Mouse (Mus musculus): Measurements from ENCODE around the gene Erg28. TPM values are rescaled to one million over a fixed set of nuclear protein-coding genes. Genes with fewer than 3 reads are reported as not detected.

Gene Erg28
- total RNA-seq, 2 experiments from 2014 or later: 41.3 to 44.4 TPM

DNA sequence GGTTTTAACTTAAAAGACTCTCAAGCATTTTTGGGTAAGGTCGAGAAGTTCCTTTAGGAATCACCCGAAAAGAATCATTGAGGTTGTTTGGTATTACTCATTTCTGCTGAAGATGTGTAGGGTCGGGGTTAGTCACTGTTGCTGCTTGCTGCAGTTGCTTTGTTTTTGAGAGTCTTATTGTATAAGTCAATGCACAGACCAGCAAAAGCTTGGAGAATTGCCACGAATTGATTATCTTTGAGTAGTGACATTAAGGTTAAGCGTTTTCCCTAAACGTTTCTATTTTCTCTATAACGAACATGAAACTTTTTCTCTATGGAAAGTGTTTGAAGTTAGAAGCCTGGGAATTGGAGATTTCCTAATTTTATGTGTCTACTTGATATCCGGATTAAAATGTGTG lies 1.0 kb upstream of the Erg28 start:
- DNase-seq (ENCODE audit: low spot score in 2 of 2): no peak

DNA sequence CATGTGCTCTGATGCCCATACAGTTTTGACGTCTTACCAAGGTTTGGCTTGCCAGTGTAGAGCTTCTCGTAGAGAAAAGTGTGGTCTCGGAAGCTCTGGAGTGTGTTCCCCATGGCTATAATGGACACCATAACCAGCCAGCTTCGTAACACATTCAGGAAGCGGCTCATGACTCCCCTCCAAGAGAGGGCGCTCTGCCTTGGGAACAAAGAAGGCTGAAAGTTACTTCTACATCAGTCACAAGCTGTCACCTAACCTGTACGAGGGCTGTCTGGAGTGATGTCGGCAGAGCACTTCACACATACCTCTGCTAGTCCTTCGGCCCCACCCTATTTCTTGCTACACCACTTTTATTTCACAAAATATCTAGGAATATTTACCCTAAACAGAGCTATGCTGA lies 2.3 kb downstream of the Erg28 start:
- DNase-seq (ENCODE audit: low spot score in 2 of 2): no peak

DNA sequence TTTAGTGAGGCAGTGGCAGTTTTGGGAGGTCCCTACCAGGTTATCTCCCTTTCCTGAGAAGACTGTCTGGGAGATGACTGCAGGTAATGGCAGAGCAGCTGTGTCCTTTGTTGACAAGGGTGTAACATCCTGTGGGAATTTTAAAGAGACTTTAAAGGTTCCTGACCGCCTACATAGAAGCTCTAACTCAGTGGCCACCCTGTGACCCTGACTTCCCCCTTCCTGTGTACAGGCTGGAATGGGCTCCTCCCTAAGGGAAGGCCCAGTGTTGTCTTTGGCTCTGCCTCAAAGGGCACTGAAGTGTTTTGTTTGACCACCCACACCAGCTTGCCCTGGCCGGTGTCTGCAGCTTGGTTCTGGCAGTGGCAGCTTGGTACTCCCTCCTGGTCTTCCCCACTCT lies 10.8 kb downstream of the Erg28 start:
- peak in 1 of 2 experiments; percentile 25 for DNase-seq (ENCODE audit: low spot score in 2 of 2)

DNA sequence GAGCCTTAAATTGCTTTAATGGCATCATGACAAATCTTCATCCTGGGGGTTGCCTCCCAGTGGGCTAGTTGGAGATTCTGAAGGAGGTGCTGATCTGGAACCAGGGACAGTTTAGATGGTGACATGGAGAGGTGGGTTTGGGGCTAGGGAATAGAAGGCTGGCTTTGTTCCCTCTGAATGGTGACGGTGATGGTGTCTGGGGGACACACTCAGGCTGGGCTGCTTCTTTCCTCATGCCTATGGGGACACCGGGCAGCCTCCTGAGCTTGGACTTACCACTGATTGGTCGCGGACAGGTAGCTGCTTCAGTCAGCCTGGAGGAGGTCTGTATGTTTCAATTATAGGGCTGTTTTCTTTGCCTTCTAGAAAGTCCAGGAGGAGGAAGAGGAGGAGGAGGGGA lies 12.7 kb downstream of the Erg28 start:
- no peak for DNase-seq (ENCODE audit: low spot score in 2 of 2)

DNA sequence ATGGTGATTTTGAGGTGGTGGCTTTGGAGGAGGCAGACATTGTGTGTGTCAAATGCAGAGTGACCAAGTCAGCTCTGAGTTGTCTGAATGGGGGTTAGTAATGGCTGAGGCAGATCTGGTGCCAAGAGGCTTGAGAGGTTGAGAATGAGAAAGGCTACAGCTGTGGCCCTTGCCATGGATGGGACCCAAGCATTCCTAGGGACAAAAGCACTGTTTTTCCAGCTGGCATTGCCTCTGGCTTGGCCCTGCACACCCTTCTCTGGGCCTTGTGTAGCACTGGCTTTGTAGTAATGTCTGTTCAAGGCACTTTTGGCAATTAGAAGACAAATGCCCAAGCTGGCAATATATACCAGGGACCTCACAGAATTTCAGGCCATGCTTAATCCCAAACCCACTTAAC lies 13.4 kb downstream of the Erg28 start:
- DNase-seq (ENCODE audit: low spot score in 2 of 2): no peak

DNA sequence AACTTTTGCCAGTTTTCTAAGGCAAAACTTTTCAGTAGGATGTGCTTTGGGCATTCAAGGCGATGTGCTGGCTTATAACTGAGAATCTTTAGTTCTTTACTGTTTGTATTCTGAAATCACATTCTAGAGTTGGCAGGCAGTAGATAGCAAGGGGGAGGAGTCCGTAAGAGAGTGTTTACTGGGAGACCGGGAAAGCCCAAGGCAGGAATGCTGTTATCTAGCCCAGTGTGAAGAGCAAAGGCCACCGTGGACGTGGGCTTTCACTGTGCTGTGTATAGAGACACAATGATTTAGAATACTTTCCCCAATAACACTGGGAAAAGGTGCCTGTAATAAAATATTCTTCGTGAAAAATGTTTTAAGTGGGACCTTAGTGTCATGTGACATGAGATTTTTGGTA lies 14.6 kb downstream of the Erg28 start:
- DNase-seq (ENCODE audit: low spot score in 2 of 2): no peak

DNA sequence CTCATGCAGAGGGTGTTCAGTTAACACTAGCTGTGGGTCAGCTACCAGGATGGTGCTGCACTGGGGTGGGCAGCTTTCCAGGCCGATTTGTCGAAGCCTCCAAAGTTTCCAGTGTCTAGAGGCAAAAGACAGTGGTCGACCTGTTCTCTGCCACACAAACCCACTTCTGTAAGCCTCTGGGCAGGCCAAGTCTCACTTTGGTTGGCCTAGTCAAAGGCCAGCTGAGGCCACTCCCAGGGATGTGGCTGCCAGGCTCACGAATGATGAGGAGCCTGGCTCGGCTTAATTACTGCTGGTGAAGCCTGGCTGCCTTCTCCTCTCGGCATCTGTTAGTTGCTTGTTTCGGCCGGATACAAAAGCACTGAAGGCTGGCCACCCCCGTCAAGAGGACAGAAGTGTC lies 24.3 kb downstream of the Erg28 start:
- no peak for DNase-seq (ENCODE audit: low spot score in 2 of 2)

DNA sequence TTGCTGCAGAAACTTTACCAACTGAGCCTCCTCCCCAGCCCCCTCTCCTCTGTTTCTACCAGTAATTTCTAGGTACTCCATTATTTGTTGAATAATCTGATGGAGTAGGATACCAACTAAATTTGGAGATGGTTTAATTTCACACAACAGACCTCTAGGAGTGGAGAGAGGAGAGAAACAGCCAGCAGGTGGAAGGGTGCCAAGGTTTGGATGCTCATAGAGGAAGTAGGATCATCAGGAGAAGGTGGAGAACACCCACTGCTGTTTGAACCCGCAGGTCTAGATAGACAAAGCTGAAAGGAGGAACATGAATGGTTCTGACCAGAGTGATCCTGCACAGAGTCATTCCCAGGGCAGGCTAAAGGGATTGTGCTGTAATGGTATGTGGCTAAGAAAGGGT lies 28.8 kb downstream of the Erg28 start:
- no peak for DNase-seq (ENCODE audit: low spot score in 2 of 2)

DNA sequence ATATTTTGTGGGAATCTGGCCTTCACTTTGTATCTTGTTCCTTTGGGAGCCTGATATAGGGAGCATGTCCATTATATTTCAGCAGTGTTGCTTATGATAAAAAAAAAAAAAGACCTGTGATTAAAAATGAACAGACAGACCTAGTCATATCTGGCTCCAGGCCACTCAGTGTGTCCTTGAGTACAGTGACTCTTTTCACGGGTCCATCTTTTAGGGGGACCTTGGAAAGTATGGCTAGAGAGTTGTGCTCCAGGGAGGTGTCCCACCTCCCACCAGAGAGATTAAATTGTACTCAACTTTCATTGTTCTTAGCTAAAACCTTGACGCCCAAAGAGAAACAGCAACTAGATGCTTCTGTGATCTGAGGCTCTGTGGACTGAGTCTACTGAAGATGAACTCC lies 30.3 kb downstream of the Erg28 start:
- no peak for DNase-seq (ENCODE audit: low spot score in 2 of 2)

DNA sequence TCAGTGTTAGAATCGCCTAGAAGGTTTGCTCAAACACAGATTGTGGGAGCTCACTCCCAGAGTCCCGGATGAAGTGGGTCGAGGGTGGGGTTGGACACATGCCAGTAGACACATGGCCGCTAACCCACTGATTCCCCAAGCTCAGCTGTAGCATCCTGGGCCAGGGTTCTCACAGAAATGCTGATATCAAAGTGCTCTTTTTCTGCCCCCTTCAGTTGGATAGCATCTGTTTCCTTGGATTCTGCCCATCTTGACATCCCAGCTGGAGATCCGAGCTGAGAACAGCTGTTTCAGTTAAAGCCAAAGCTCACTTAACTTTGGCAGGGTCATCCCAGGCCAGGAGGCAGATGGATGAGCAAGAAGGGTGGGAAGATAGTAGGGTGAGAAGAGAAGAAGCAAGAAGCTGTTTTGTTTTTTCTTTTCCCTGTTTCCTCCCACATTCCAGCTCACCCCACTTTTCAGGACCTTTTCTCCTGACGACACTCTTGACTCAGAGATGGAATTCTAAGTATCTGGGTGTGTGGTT lies 31.5 kb downstream of the Erg28 start:
- no peak for DNase-seq (ENCODE audit: low spot score in 2 of 2)

DNA sequence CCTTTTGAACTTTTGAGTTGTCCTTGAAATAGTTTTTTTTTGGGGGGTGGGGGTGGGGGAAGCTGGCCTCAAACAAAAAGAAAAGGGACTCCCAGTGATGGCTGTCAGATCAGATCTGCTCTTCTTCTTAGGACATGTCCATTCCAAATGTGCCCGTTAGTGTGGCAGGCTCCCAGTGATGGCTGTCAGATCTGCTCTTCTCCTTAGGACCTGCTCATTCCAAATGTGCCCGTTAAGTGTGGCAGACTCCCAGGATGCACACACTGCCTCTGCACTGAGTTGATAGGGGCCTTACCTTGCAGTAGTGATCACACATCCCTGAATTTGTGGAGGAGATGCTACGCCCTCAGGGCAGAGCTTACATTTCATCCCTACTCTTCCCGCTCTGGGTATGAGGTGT lies 32.2 kb downstream of the Erg28 start:
- no peak for DNase-seq (ENCODE audit: low spot score in 2 of 2)

DNA sequence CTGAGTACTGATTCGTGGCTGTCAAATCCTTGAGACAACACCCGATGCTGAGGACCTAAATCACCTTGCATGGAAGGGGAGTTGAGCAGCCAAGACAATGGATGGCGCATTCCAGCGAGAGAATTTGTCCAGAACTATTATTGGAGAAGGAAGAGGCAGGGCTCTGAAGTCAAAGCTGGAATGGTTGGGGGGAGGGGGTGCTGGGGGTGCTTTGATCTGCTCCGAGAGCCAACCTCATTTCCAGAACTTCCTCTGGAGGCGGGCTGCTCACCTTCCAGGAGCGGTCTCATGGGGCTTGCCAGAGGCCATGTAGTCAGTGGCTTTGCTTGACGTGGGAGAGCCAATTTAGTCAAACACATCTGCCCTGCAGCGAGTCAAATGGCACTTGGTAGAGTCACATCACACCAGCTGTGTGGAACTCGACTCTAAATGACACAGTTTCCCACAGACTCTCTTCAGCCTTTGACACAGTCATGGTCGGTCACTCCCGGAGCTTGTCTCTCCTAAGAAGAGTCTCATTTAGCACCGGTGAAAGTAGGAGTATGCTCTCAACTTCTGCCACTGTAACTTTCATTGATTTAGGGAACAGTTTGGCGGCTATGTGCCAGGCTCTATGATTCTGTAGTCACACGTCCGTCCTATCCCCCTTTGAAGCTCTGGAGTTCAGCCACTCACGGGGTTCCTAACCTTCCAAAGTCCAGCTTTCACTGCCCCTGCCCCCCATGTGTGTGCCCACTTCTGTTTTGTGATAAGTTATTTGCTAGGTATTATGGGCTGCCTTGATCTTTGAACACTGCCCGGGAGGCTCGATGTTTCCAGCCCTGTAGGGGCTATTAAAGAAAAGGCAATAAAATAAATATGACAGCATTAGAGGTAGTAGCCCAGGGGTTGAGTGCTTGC lies 39.2 kb downstream of the Erg28 start:
- no peak for DNase-seq (ENCODE audit: low spot score in 2 of 2)

DNA sequence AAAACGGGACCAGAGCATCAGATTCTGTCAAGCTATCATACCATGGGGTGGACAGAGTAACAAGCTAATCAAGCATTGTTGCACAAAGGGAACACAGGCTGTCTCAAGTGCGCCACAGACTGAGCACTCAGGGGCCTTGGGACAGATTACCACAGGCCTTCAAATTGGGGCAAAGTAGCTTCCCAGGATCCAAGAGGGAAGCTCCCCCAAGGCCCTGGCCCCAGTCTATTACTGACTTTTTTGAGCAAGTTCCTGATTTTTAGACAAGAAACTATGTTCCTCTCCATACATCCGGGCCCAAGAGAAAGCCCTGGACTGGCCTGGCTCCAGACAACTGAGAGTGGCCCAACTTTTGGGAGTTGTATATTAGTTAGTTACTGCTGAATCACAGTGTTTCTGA lies 42.7 kb downstream of the Erg28 start:
- DNase-seq (ENCODE audit: low spot score in 2 of 2): no peak

DNA sequence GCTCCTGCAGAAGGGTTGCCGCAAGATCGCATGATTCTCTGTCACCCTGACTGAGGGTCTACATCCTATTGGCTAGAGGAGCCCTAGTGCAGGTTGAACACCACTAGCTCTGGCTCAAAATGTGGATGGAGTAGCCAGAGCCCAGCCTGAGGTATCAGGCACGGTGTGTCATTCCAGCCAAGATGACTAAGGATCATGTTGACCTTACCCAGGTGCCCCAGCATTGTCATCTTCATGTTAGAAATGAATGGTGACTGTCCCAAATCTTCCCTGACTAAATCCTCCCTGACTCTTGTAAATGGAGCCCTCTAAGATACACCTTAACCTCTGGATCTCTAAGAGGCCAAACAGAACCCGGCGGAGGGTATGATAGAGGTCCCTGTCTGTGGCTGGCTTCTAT lies 44.6 kb downstream of the Erg28 start:
- DNase-seq (ENCODE audit: low spot score in 2 of 2): no peak

DNA sequence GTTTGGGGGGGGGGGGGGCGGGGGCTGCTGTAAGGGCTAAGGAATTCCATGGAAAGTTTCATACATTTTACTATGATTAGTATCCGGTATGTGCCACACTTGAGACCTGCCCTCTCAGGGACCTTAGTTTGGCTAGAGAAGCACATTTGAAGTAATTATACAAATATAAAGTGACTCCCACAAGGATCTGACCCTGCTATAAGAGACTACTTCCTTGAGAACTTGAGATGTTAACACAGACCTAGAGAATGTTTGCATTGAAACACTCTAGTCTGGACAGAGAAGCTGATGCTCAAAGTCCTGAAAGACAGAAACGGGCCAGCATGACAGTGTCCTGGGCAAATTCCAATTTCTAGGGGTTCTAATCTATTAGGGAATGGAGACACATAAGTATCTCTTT lies 45.4 kb downstream of the Erg28 start:
- DNase-seq (ENCODE audit: low spot score in 2 of 2): no peak

DNA sequence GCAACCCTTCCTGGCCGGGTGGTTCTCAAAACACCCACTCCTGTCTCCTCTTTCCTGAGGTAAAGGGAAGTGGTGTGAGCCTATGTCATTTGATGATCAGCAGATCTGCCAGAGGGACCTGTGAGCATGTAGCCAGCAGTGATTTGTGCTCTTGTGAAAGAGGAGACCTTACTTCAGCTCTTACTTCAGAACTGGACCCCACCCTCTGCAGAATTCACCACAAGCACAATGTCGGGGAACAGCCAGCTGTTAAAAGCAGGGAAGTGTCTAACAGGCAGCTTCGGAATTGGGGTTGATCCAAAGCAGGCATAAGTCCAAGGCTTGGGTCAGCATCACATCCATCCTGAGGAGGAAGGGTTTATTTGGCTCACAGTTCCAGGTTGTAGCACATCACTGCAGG lies 53.0 kb downstream of the Erg28 start:
- no peak for DNase-seq (ENCODE audit: low spot score in 2 of 2)

DNA sequence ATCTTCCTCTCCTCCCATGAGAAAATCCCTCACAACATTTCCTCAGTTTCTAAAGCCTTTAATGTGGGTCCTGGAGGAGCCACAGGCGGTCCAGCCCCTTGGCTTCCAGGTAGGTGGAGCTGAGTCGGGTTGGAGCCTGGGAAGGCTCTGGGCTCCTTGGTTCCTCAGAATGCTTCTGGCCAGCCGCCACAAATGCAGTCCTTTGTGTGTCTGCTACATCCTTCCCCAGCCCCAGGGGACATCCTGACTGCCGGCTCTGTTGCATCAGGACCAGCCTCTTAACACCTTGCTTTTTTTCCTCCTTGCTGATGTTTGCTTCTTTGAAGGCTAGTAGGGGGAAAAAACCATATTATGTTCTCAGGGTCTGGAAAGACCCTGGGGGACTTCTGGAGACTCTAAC lies 56.6 kb downstream of the Erg28 start:
- DNase-seq (ENCODE audit: low spot score in 2 of 2): no peak

DNA sequence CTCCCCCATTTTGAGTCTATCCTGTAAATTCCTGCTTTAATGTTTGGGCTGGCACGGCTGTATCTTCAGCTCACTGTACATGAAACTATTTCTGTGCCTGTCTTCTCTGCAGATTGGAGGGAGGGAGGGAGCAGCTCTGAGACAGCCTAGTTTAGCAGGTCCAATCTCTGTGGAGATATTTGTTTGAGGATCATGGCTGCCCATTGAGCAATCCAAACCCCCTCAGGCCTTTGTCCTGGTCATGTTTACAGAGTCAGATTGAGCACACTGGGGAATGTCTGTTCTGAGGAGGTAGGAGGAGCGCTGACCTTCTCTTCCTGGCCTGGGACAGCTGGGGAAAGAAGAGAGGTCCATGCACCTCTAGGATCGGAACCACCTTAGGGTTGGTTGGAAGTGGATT lies 58.1 kb downstream of the Erg28 start:
- DNase-seq (ENCODE audit: low spot score in 2 of 2): no peak

Other genes with a start within 250 kb of the Erg28 start
- gene Jdp2, start 225.5 kb downstream of the Erg28 start, total RNA-seq (2021): 10 to 100 TPM; 22.6 to 23.0 TPM
- 1 to 10 TPM in 1 of 2 experiments, under 1 TPM in 1; 0.87 to 1.2 TPM for gene Batf, start 137.9 kb downstream of the Erg28 start, total RNA-seq (2021)
- 1 to 10 TPM; 6.3 to 7.3 TPM for gene Flvcr2, start 78.0 kb downstream of the Erg28 start, total RNA-seq (2021)
- gene Ttll5, start 109 bp upstream of the Erg28 start, total RNA-seq (2021): 10 to 100 TPM; 23.2 to 23.6 TPM

All from adrenal gland, postnatal 4 days (tissue).